Mouse (Mus musculus) heart, embryonic 11.5 days (tissue): ENCODE results near the gene Col17a1. TPM values are rescaled to one million over a fixed set of nuclear protein-coding genes. Genes with fewer than 3 reads are reported as not detected.

Experiments
- ATAC-seq: fragments of 200-750 bp; cut with Nextera tagmentation; replicated peaks from 2 replicates; pipeline ENCODE4 v1.8.0; 2017; ENCODE audit warnings: moderate library complexity; ENCODE audit not compliant: insufficient number of reproducible peaks, low FRiP score, low TSS enrichment
- H3K27ac ChIP-seq: fragments of 300-500 bp; sonication (generic); 2 replicates; pipeline ENCODE4 v1.5.1; 2014; ENCODE audit warnings: mild to moderate bottlenecking, low read depth, low read length
- H3K27me3 ChIP-seq: fragments of 300-500 bp; sonication (generic); 2 replicates; pipeline ENCODE4 v1.6.1; 2014; ENCODE audit warnings: mild to moderate bottlenecking, low read length, mixed read lengths; ENCODE audit not compliant: control insufficient read depth, insufficient read depth
- H3K36me3 ChIP-seq: fragments of 300-500 bp; sonication (generic); 2 replicates; pipeline ENCODE4 v1.6.1; 2014; ENCODE audit warnings: mild to moderate bottlenecking, low read length, moderate library complexity, mixed read lengths; ENCODE audit not compliant: control insufficient read depth, insufficient read depth
- H3K4me1 ChIP-seq: fragments of 300-500 bp; sonication (generic); 2 replicates; pipeline ENCODE4 v1.6.1; 2014; ENCODE audit warnings: low read length; ENCODE audit not compliant: control insufficient read depth, insufficient read depth
- H3K4me2 ChIP-seq: fragments of 300-500 bp; sonication (generic); 2 replicates; pipeline ENCODE4 v1.6.1; 2014; ENCODE audit warnings: mild to moderate bottlenecking, moderate library complexity
- H3K4me3 ChIP-seq: fragments of 300-500 bp; sonication (generic); 2 replicates; pipeline ENCODE4 v1.5.1; 2014; ENCODE audit warnings: low read depth, low read length
- H3K9ac ChIP-seq: fragments of 300-500 bp; sonication (generic); 2 replicates; pipeline ENCODE4 v1.6.1; 2014; ENCODE audit warnings: mild to moderate bottlenecking, low read depth, low read length, moderate library complexity
- H3K9me3 ChIP-seq: fragments of 300-500 bp; sonication (generic); replicated peaks from 2 replicates; pipeline ENCODE4 v1.6.1; 2016; ENCODE audit warnings: low read length; ENCODE audit not compliant: control insufficient read depth
- WGBS: fragments of 180-500 bp; shearing (Covaris S2); extraction: QIAGEN DNeasy Blood & Tissue Kit; methylation state at CpG from one replicate; pipeline ENCODE4 v1.1.7; 2014; ENCODE audit not compliant: insufficient replicate concordance; 5-methylcytosine and 5-hydroxymethylcytosine counted together
- polyA plus RNA-seq: library from polyadenylated mRNA; unstranded; fragments of >200 nt; fragmentation: Nextera tagmentation; extraction: Ambion mirVana; gene quantifications from 2 replicates; pipeline ENCODE4 v1.2.1, GENCODE M21; 2014

Gene Col17a1
- polyA plus RNA-seq, 1 experiment from 2014 or later: 0.44 TPM

- no peak overlapping the region for H3K9ac ChIP-seq
- no peaks in the 10 kb centered on the region for H3K4me1 ChIP-seq
- H3K36me3 ChIP-seq: no peaks in the 10 kb centered on the region
- H3K4me3 ChIP-seq: no peak overlapping the region
- no peaks in the 10 kb centered on the region for H3K27me3 ChIP-seq
- WGBS: 83% methylated on average over 8 of the region's 8 CpGs
- H3K27ac ChIP-seq: no peak overlapping the region
- ATAC-seq: no peak
- H3K9me3 ChIP-seq: no peaks in the 10 kb centered on the region
- H3K4me2 ChIP-seq: no peak overlapping the region
Observed at GRCm38 (mm10) chr19:47696411-47696810, 4.5 kb upstream of the Col17a1 start.

GRCm38 (mm10) chr19:47695725-47696124, 3.8 kb upstream of the Col17a1 start:
- H3K9ac ChIP-seq: no peak overlapping the region
- 75% methylated on average over 6 of the region's 6 CpGs for WGBS
- H3K4me3 ChIP-seq: no peak overlapping the region
- H3K4me2 ChIP-seq: no peak overlapping the region
- H3K27me3 ChIP-seq: no peaks in the 10 kb centered on the region
- H3K9me3 ChIP-seq: no peaks in the 10 kb centered on the region
- no peaks in the 10 kb centered on the region for H3K36me3 ChIP-seq
- no peaks in the 10 kb centered on the region for H3K4me1 ChIP-seq
- H3K27ac ChIP-seq: no peak overlapping the region
- ATAC-seq: no peak

GRCm38 (mm10) chr19:47689592-47689991, 2.3 kb downstream of the Col17a1 start:
- H3K4me2 ChIP-seq: no peak overlapping the region
- no peak overlapping the region for H3K27ac ChIP-seq
- no peaks in the 10 kb centered on the region for H3K27me3 ChIP-seq

GRCm38 (mm10) chr19:47678675-47679074, 13.2 kb downstream of the Col17a1 start:
- H3K4me2 ChIP-seq: no peak overlapping the region
- H3K4me3 ChIP-seq: no peak overlapping the region
- no peaks in the 10 kb centered on the region for H3K36me3 ChIP-seq
- H3K4me1 ChIP-seq: no peaks in the 10 kb centered on the region
- no peak for ATAC-seq
- H3K27ac ChIP-seq: no peak overlapping the region
- H3K27me3 ChIP-seq: no peaks in the 10 kb centered on the region
- 77% methylated on average over 12 of the region's 12 CpGs for WGBS
- H3K9ac ChIP-seq: no peak overlapping the region
- H3K9me3 ChIP-seq: no peaks in the 10 kb centered on the region

More at GRCm38 (mm10) chr19:47689592-47689991, 2.3 kb downstream of the Col17a1 start:
- ATAC-seq: no peak
- Histone ChIP-seq H3K4me1 (no peaks in the 10 kb centered on the region), H3K36me3 (no peaks in the 10 kb centered on the region), H3K4me3 (no peak overlapping the region), H3K9me3 (no peaks in the 10 kb centered on the region), H3K9ac (no peak overlapping the region)
- 61% methylated on average over 7 of the region's 7 CpGs for WGBS

- no peak overlapping the region for H3K4me2 ChIP-seq
- 36% methylated on average over 8 of the region's 8 CpGs for WGBS
- no peaks in the 10 kb centered on the region for H3K27me3 ChIP-seq
- no peaks in the 10 kb centered on the region for H3K36me3 ChIP-seq
- no peak overlapping the region for H3K9ac ChIP-seq
- H3K27ac ChIP-seq: no peak overlapping the region
- no peaks in the 10 kb centered on the region for H3K9me3 ChIP-seq
- H3K4me3 ChIP-seq: no peak overlapping the region
- ATAC-seq: no peak
- H3K4me1 ChIP-seq: peaks cover 3% of the 10 kb centered on the region; the same call in 1 of the 2 replicates
Observed at GRCm38 (mm10) chr19:47674419-47674818, 17.5 kb downstream of the Col17a1 start.

GRCm38 (mm10) chr19:47668399-47668798, 23.5 kb downstream of the Col17a1 start:
- 71% methylated on average over 9 of the region's 9 CpGs for WGBS
- Histone ChIP-seq H3K4me2 (no peak overlapping the region), H3K36me3 (no peaks in the 10 kb centered on the region), H3K27ac (no peak overlapping the region), H3K4me1 (peaks cover 6% of the 10 kb centered on the region), H3K27me3 (no peaks in the 10 kb centered on the region), H3K9me3 (no peaks in the 10 kb centered on the region), H3K9ac (no peak overlapping the region), H3K4me3 (no peak overlapping the region)
- ATAC-seq: no peak

GRCm38 (mm10) chr19:47667601-47668000, 24.3 kb downstream of the Col17a1 start:
- 56% methylated on average over 8 of the region's 8 CpGs for WGBS
- H3K27ac ChIP-seq: no peak overlapping the region
- no peaks in the 10 kb centered on the region for H3K36me3 ChIP-seq
- H3K4me3 ChIP-seq: no peak overlapping the region
- ATAC-seq: no peak
- no peak overlapping the region for H3K9ac ChIP-seq
- H3K9me3 ChIP-seq: no peaks in the 10 kb centered on the region
- peaks cover 6% of the 10 kb centered on the region for H3K4me1 ChIP-seq
- H3K4me2 ChIP-seq: no peak overlapping the region
- no peaks in the 10 kb centered on the region for H3K27me3 ChIP-seq

GRCm38 (mm10) chr19:47659765-47660408, 32.0 kb downstream of the Col17a1 start:
- Histone ChIP-seq H3K4me1 (peaks cover 9% of the 10 kb centered on the region), H3K36me3 (no peaks in the 10 kb centered on the region), H3K4me2 (no peak overlapping the region), H3K4me3 (no peak overlapping the region), H3K27me3 (0 out of 2 replicates have a peak, but pooled peaks cover 3% of the 10 kb centered on the region), H3K9ac (peak overlapping the region; percentile 53; the same call in 1 of the 2 replicates), H3K9me3 (no peaks in the 10 kb centered on the region), H3K27ac (no peak overlapping the region)
- no peak for ATAC-seq
- 82% methylated on average over 9 of the region's 9 CpGs for WGBS
